Mouse (Mus musculus) hindbrain, embryonic 10.5 days (tissue): ENCODE measurements around the gene Rad54l2. TPM values are rescaled to one million over a fixed set of nuclear protein-coding genes. Genes with fewer than 3 reads are reported as not detected.

Experiments used
- DNase-seq: peaks from one replicate; pipeline ENCODE4 v3.0.0-alpha.2; 2017; ENCODE audit warnings: low spot score
- H3K27ac ChIP-seq: fragments of 300-500 bp; sonication (generic); 2 replicates; pipeline ENCODE4 v1.5.1; 2016; ENCODE audit warnings: mild to moderate bottlenecking, moderate library complexity
- H3K27me3 ChIP-seq: fragments of 300-500 bp; sonication (generic); 2 replicates; pipeline ENCODE4 v1.6.1; 2016; ENCODE audit warnings: mild to moderate bottlenecking; ENCODE audit not compliant: poor library complexity, insufficient read depth, severe bottlenecking
- H3K36me3 ChIP-seq: fragments of 300-500 bp; sonication (generic); 2 replicates; pipeline ENCODE4 v1.6.1; 2016; ENCODE audit warnings: mild to moderate bottlenecking, moderate library complexity
- H3K4me1 ChIP-seq: fragments of 300-500 bp; sonication (generic); replicated peaks from 2 replicates; pipeline ENCODE4 v1.6.1; 2016; ENCODE audit warnings: mild to moderate bottlenecking
- H3K4me3 ChIP-seq: fragments of 300-500 bp; sonication (generic); 2 replicates; pipeline ENCODE4 v1.5.1; 2016; ENCODE audit warnings: mild to moderate bottlenecking, moderate library complexity
- H3K9me3 ChIP-seq: fragments of 300-500 bp; sonication (generic); 2 replicates; pipeline ENCODE4 v1.6.1; 2016; ENCODE audit warnings: mild to moderate bottlenecking, moderate library complexity
- WGBS: fragments of 180-500 bp; shearing (Covaris S2); methylation state at CpG from one replicate; pipeline ENCODE4 v1.1.7; 2016; 5-methylcytosine and 5-hydroxymethylcytosine counted together
- polyA plus RNA-seq: library from polyadenylated mRNA; unstranded; fragments of >200 nt; fragmentation: Nextera tagmentation; extraction: Ambion mirVana; gene quantifications from 2 replicates; pipeline ENCODE4 v1.2.1, GENCODE M21; 2016

Rad54l2 gene
- polyA plus RNA-seq: 9.0 and 10.4 TPM in 2 replicates

DNA sequence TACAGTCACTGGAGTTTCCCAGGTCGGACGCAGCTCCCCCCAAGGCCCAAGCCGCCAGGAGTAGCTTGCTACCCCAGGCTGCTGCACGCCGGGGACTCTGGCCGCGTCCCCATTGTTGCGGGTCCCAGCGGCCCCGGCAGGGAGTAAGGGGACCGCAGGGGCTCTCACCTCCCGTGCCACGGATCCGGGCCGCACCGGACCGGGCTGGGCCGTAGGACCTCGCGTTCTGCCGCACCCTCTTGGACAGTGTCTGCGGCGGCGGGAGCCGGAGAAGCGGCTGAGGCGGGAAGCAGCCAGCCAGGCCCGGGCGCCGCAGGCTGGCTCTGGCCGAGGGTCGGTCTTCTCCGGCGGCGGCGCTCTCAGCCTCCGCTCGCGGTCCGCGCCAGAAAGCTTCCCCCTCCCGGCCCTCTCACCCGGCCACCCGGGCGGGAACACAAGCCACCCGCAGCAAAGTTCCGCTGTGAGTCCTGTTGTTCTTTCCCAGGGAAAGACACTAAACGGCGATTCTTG, at the start of gene Rad54l2:
TSS of gene Rad54l2 (minus strand) at position 383 of the 510 bp plus-strand sequence.
- H3K4me1 ChIP-seq: peaks cover 19% of the 10 kb centered on the region
- peak within 1 kb of the TSS; percentile 99 for H3K27ac ChIP-seq
- peak; percentile 89 for DNase-seq
- no peaks in the 10 kb centered on the region for H3K27me3 ChIP-seq
- H3K36me3 ChIP-seq: no peaks in the 10 kb centered on the region
- peak within 1 kb of the TSS; percentile 98 for H3K4me3 ChIP-seq
- no peaks in the 10 kb centered on the region for H3K9me3 ChIP-seq
- under 1% methylated on average over 49 of the region's 49 CpGs for WGBS

DNA sequence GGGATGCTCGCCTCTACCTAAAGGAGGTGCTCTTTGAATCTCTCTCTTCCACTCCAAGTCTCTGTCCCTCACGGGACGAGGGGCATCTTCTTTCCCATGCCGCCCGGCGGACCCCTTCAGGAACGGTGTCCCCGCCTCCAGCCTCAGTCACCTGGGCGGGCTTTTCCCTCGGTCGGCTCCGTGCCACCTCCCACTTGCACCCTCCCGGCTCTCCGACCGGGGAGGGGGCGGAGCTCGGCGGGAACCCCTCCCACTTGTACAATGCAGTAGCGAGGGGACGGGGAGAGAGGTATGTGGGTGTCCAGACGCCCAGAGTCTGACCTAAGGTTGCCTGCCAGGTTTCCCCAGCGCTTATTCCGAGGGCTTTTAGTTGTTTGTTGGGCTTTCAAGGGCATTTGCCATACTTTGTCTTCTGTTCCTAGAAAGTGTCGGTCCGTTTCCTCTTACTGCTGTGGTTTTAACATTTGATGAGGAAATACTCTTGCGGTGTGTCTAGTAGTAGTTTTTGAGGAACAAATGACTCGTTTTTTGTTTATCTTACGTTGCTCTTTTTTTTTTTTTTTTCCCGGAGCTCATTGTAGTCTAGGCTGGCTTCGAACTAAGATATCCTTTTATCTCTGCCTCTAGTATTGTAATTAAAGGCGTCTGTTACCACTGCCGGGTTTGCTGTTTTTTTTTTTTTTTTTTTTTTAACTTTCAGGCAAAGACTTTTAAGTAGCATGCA, 33.5 kb upstream of the Rad54l2 start:
- DNase-seq: peak; percentile 84
- 4% methylated on average over 32 of the region's 32 CpGs for WGBS
- Histone ChIP-seq H3K4me1 (peaks cover 4% of the 10 kb centered on the region; the same call in 1 of the 2 replicates), H3K4me3 (peak overlapping the region; percentile 96), H3K9me3 (no peaks in the 10 kb centered on the region), H3K36me3 (0 out of 2 replicates have a peak, but pooled peaks cover 13% of the 10 kb centered on the region), H3K27me3 (no peaks in the 10 kb centered on the region), H3K27ac (peak overlapping the region; percentile 96)

DNA sequence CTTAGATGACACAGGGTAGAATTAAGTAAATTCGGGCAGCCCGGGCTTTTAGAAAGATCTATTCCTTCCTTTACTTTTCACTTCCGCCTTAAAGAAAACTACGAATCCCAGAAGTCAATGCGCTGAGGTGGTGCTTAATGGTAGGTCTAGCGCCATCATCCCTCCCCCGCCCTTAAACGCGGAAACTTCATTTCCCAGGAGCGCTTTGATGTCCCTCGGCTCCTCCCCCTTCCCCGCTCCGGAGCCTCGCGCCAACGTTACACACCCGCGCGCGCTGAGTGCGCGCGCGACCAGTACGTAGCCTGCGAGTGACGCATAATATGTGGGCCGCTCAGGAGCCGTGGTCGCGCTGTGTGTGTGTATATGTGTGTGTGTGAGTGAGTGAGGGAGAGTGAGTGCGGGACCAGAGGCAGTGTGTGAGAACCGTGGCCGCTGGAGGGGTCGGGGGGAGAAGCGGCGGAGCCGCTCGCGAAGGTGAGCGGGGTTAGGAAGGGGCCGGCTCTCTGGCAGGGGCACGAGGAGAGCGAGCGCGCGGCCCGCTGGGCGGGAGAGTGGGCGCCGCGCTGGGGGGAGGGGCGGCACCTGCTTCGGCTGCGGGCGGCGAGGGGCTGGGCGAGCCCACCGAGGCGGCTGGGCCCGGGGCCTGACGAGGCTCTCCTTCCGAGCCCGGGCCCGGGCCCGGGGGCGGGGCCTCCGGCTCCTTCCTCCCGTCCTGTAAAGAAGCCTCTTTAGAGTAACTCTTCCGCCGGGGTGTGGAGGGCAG, 32.8 kb upstream of the Rad54l2 start, which contains the start of gene Dcaf1:
TSS of gene Dcaf1 (plus strand) at position 257 of the 763 bp plus-strand sequence.
- Histone ChIP-seq H3K9me3 (no peaks in the 10 kb centered on the region), H3K4me1 (peaks cover 4% of the 10 kb centered on the region; the same call in 1 of the 2 replicates), H3K4me3 (peak within 1 kb of the TSS; percentile 96), H3K27me3 (no peaks in the 10 kb centered on the region), H3K27ac (peak within 1 kb of the TSS; percentile 96), H3K36me3 (0 out of 2 replicates have a peak, but pooled peaks cover 8% of the 10 kb centered on the region)
- peak; percentile 95 for DNase-seq
- WGBS: under 1% methylated on average over 71 of the region's 71 CpGs

DNA sequence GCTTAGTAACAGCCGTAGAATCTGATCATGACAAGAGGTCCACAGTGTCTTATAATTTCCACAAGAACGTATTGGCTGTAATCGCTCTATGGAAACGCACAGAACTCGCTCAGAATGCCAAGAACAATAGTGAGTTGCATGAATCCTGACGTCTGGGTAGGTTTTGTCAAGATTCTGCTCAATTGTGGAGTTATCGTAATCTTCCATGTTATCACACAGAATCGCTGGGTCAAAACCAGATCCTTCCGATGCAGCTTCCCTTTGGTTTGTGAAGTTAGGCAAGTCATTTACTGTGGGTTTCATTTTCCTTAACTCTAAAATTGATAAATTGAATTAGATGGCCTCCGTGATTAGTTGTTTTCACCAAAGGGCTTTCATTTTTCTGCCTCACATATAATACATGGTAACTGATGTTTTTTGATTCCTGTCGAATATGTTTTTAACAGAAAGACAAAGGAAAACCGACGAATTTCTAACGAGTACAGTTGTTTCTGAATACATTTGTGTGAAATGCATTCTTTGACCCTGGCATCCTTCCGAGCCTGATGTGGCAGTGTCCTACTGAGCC, 32.1 kb upstream of the Rad54l2 start:
- DNase-seq: peak; percentile 6
- Histone ChIP-seq H3K9me3 (no peaks in the 10 kb centered on the region), H3K4me1 (peaks cover 4% of the 10 kb centered on the region; the same call in 1 of the 2 replicates), H3K27me3 (no peaks in the 10 kb centered on the region), H3K4me3 (peak overlapping the region; percentile 96), H3K27ac (peak overlapping the region; percentile 96), H3K36me3 (0 out of 2 replicates have a peak, but pooled peaks cover 8% of the 10 kb centered on the region)
- WGBS: 55% methylated on average over 15 of the region's 15 CpGs

DNA sequence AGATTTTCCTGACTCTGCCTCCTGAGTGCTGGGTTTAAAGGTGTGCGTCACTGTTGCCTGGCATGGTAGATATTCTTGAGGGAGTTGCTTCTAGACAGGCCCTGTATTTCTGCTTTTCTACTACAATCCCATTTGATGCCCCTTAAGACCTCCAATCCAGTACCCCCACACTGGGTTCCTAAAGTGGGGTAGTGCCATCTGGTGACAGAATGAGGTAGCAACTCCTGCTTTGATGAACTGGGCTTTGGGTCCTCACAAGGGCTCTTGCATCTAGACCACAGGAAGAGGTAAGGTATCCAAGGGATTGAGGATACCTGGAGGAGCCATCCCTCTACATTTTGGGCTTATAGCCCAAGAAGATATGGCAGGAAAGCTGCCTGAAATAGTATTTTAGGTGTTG, 30.2 kb upstream of the Rad54l2 start:
- H3K27ac ChIP-seq: no peak overlapping the region
- 0 out of 2 replicates have a peak, but pooled peaks cover 6% of the 10 kb centered on the region for H3K36me3 ChIP-seq
- no peaks in the 10 kb centered on the region for H3K9me3 ChIP-seq
- 89% methylated on average over 1 of the region's 1 CpGs for WGBS
- H3K4me1 ChIP-seq: peaks cover 4% of the 10 kb centered on the region; the same call in 1 of the 2 replicates
- no peak for DNase-seq
- no peak overlapping the region for H3K4me3 ChIP-seq
- no peaks in the 10 kb centered on the region for H3K27me3 ChIP-seq

DNA sequence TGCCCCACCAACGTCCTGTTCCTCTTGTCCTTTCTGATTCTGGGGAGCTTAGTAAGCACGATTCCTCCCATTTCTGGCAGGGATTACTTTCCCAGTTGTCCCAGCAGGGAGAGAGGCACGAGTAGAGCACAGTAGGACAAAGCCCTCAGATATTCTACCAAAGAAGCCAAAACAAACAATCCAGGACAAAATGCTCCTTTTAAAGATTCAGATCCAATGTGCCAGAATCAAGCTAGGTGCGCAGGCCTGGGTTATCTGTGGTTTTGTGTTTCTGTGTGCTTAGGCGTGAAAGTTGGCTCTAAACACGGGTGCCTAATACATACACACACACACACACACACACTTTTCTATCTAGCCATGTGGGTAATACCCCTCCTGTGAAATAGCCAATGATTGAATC, 29.2 kb upstream of the Rad54l2 start:
- WGBS: 79% methylated on average over 6 of the region's 6 CpGs
- Histone ChIP-seq H3K9me3 (no peaks in the 10 kb centered on the region), H3K27ac (no peak overlapping the region), H3K36me3 (0 out of 2 replicates have a peak, but pooled peaks cover 3% of the 10 kb centered on the region), H3K4me1 (peaks cover 3% of the 10 kb centered on the region; the same call in 1 of the 2 replicates), H3K27me3 (no peaks in the 10 kb centered on the region), H3K4me3 (no peak overlapping the region)
- DNase-seq: no peak

DNA sequence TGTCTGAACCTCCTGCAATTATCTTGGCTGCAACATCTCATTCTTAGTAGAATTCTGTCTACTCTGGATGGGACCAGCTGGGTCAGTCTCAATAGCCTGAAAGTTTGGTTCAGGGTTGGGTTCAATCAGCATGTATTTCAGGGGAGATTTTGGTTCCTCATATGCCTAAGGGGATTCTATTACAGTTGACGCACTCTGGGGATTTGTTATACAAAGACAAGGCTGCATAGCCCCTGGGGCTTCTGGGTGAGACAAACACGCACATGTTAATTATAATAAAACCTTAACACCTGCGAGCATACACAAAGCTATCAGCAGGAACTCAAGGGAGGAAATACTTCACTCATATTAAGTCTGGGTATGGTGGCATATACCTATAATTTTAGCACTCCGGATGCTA, 17.5 kb upstream of the Rad54l2 start:
- WGBS: 86% methylated on average over 4 of the region's 4 CpGs
- H3K27ac ChIP-seq: no peak overlapping the region
- no peaks in the 10 kb centered on the region for H3K4me1 ChIP-seq

DNA sequence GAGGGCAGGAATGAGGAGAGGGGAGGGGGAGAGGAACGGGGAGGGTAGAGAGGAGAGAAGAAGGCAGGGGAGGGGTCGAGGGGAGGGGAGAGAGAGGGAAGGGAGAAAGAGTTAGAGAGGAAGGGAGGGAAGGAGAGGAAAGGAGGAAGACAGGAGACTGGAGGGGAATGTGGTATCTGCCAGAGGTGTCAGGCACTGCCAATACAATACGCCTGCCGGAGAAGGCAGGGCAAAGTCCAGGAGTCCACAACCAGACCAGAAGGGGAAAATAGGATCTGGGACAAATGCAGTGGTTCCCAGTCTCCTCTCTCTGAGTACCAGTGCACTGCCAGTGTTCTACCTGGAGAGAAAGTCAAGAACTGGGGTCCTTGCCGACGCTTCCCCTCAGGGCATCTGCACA, 1.8 kb upstream of the Rad54l2 start:
- no peak for DNase-seq
- no peaks in the 10 kb centered on the region for H3K36me3 ChIP-seq
- no peak overlapping the region for H3K27ac ChIP-seq
- H3K9me3 ChIP-seq: no peaks in the 10 kb centered on the region
- H3K4me1 ChIP-seq: peaks cover 19% of the 10 kb centered on the region
- no peaks in the 10 kb centered on the region for H3K27me3 ChIP-seq
- H3K4me3 ChIP-seq: no peak overlapping the region
- WGBS: 70% methylated on average over 6 of the region's 6 CpGs

More for the DNA sequence above, 17.5 kb upstream of the Rad54l2 start:
- Histone ChIP-seq H3K27me3 (no peaks in the 10 kb centered on the region), H3K9me3 (peaks cover 17% of the 10 kb centered on the region), H3K4me3 (no peak overlapping the region), H3K36me3 (no peaks in the 10 kb centered on the region)
- DNase-seq: no peak

DNA sequence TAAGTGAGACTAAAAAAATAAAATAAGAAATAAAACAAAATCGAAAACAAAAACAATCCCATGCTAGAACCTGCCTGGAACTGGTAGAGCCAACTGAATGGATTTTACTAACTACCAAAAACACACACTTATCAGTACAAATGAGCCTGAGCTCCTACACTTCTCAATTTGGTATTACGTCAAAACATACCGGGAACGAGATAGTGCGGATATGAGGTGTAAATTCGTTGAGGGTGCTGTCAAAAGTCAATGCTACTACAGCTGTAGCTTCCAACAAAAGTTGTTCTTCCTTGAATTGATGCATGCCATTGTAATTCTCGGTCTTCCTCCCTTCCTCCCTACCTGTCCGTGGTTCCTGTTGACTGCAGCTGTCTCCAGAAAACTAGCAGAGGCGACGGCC, 369 bp upstream of the Rad54l2 start:
- 22% methylated on average over 10 of the region's 10 CpGs for WGBS
- Histone ChIP-seq H3K27ac (peak overlapping the region; percentile 99), H3K36me3 (no peaks in the 10 kb centered on the region), H3K9me3 (no peaks in the 10 kb centered on the region), H3K27me3 (no peaks in the 10 kb centered on the region), H3K4me1 (peaks cover 19% of the 10 kb centered on the region), H3K4me3 (peak overlapping the region; percentile 98)
- peak; percentile 4 for DNase-seq

DNA sequence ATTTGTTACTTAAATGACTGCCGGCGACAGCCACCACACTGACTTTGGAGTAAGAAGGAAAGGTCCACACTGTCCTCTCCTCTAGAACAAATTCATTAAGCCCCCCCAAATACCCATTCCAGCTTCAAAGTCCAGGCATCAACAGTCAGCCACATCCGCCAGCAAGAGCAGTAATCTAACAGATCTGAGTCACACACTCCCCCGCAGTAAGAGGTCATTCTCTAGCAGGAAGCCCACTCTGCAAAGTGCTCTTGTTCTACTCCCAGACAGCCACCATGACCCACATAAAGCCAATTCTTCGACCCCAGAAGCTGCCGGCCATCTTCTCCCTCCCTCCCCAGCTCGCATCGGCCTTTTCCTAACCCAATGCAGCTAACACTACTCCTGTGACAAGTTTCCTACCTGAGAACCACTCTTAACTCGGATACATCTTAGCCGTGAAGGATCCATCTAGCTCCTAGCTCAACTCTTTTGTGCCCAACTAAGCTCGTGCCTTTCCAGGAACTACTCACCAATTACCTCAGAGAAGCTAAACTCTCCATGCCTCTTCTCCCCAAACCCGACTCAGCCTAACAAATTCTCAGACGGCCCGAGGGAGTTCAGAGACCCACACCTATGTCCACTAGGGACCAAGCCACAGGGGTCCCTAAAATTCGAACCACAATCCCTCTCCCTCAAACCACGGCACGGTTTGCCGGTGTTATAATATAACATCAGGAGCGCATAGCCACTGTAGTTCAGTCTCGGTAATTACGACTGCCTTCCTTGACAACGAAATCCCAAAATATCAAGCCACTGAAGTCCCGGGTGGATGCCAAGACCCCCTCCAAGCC, 799 bp downstream of the Rad54l2 start:
- Histone ChIP-seq H3K4me3 (peak overlapping the region; percentile 98), H3K27ac (peak overlapping the region; percentile 99), H3K36me3 (no peaks in the 10 kb centered on the region), H3K9me3 (no peaks in the 10 kb centered on the region), H3K27me3 (no peaks in the 10 kb centered on the region), H3K4me1 (peaks cover 19% of the 10 kb centered on the region)
- WGBS: 9% methylated on average over 23 of the region's 23 CpGs
- peak; percentile 32 for DNase-seq

DNA sequence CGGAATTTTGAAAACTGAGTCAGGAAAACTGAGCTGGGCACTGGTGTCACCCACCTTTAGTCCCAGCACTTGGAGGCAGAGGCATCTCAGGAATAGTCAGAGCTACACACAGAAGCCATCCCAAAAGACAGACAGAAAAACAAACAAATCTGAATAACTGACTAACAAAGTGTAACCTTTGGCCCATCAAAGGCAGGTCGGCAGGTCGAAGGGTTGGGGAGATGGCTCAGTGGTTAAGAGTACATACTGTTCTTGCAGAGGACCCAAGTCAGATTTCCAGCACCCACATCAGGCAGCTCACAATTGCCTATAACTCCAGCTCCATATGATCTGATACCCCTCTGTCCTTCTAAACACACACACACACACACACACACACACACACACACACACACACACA, 3.8 kb downstream of the Rad54l2 start:
- DNase-seq: no peak
- no peak overlapping the region for H3K27ac ChIP-seq
- H3K9me3 ChIP-seq: no peaks in the 10 kb centered on the region
- peaks cover 19% of the 10 kb centered on the region for H3K4me1 ChIP-seq
- no peak overlapping the region for H3K4me3 ChIP-seq
- 85% methylated on average over 3 of the region's 3 CpGs for WGBS
- H3K27me3 ChIP-seq: no peaks in the 10 kb centered on the region
- peaks cover 3% of the 10 kb centered on the region; the same call in 1 of the 2 replicates for H3K36me3 ChIP-seq

DNA sequence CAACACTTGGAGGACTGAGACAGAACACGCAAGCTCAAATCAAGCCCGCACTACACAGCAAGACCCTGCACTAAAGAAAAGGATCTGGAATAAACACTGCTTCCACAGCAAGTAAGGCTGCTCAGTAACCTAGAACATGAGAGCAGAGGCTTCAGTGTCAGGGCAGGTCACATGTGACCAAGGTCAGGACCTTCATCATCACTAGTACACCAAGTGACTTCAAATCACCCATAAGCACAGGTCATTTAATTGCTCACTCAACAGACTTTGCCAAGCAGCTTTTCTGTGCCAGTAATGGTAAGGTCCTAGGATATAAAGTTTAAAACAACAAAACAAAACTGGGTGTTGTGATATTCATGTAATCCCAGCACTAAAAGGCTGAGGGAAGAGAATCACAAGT, 5.4 kb downstream of the Rad54l2 start:
- H3K4me1 ChIP-seq: peaks cover 11% of the 10 kb centered on the region
- no peaks in the 10 kb centered on the region for H3K27me3 ChIP-seq
- WGBS: 95% methylated on average over 2 of the region's 2 CpGs
- no peak overlapping the region for H3K4me3 ChIP-seq
- DNase-seq: no peak
- no peak overlapping the region for H3K27ac ChIP-seq
- no peaks in the 10 kb centered on the region for H3K9me3 ChIP-seq
- peaks cover 3% of the 10 kb centered on the region; the same call in 1 of the 2 replicates for H3K36me3 ChIP-seq
